Mouse (Mus musculus): ENCODE measurements at regions not wholly inside any gene's neighbourhood (a gene's known extent, or its start where the extent isn't known, plus 50 kb on each side); places are given as distances from the start of the nearest gene placed in this dataset.

- Histone ChIP-seq H3K9ac (no peak overlapping the region), H3K27ac (no peak overlapping the region)
Measured at GRCm38 (mm10) chr3:70312034-70312433, 304.6 kb downstream of the Otol1 start.

GRCm38 (mm10) chr3:70313119-70313868, 305.9 kb downstream of the Otol1 start:
- no peak for ATAC-seq (ENCODE audit: low FRiP score, low read depth)
- no peaks in the 10 kb centered on the region for H3K9me3 ChIP-seq
- no peak overlapping the region for H3K9ac ChIP-seq
- no peaks in the 10 kb centered on the region for H3K36me3 ChIP-seq
- H3K4me2 ChIP-seq (replicated peaks) = no peak overlapping the region
- no peak overlapping the region for H3K27ac ChIP-seq
- H3K4me3 ChIP-seq = no peak overlapping the region
- peaks cover 9% of the 10 kb centered on the region; the same call in 1 of the 2 replicates for H3K4me1 ChIP-seq
- WGBS = 38% methylated on average over 7 of the region's 7 CpGs
- H3K27me3 ChIP-seq = peaks cover 4% of the 10 kb centered on the region; the same call in 1 of the 2 replicates

More at GRCm38 (mm10) chr3:70312034-70312433, 304.6 kb downstream of the Otol1 start:
- ATAC-seq (ENCODE audit: low FRiP score, low read depth) = no peak
- no peak overlapping the region for H3K4me2 ChIP-seq (replicated peaks)
- no peaks in the 10 kb centered on the region for H3K36me3 ChIP-seq
- no peak overlapping the region for H3K4me3 ChIP-seq
- WGBS = 56% methylated on average over 3 of the region's 3 CpGs
- peaks cover 4% of the 10 kb centered on the region; the same call in 1 of the 2 replicates for H3K27me3 ChIP-seq
- H3K4me1 ChIP-seq = peaks cover 9% of the 10 kb centered on the region; the same call in 1 of the 2 replicates
- H3K9me3 ChIP-seq = no peaks in the 10 kb centered on the region

GRCm38 (mm10) chr3:70314239-70314638, 306.8 kb downstream of the Otol1 start:
- Histone ChIP-seq H3K4me1 (peaks cover 9% of the 10 kb centered on the region; the same call in 1 of the 2 replicates), H3K9ac (no peak overlapping the region), H3K4me2 (replicated peaks) (no peak overlapping the region), H3K36me3 (no peaks in the 10 kb centered on the region), H3K27me3 (peaks cover 3% of the 10 kb centered on the region; the same call in 1 of the 2 replicates), H3K4me3 (no peak overlapping the region), H3K27ac (no peak overlapping the region), H3K9me3 (no peaks in the 10 kb centered on the region)
- WGBS = 86% methylated on average over 4 of the region's 4 CpGs
- ATAC-seq (ENCODE audit: low FRiP score, low read depth) = no peak

GRCm38 (mm10) chr3:70318377-70318776, 311.0 kb downstream of the Otol1 start:
- Histone ChIP-seq H3K9ac (no peak overlapping the region), H3K36me3 (no peaks in the 10 kb centered on the region), H3K27ac (no peak overlapping the region), H3K4me1 (peaks cover 2% of the 10 kb centered on the region; the same call in 1 of the 2 replicates), H3K9me3 (no peaks in the 10 kb centered on the region), H3K27me3 (no peaks in the 10 kb centered on the region; the same call in 1 of the 2 replicates), H3K4me2 (replicated peaks) (no peak overlapping the region), H3K4me3 (no peak overlapping the region)
- 88% methylated on average over 2 of the region's 2 CpGs for WGBS
- ATAC-seq (ENCODE audit: low FRiP score, low read depth) = no peak

- WGBS = 85% methylated on average over 3 of the region's 3 CpGs
- H3K36me3 ChIP-seq = no peaks in the 10 kb centered on the region
- H3K9ac ChIP-seq = no peak overlapping the region
- H3K27ac ChIP-seq = no peak overlapping the region
- no peaks in the 10 kb centered on the region; the same call in 1 of the 2 replicates for H3K27me3 ChIP-seq
- H3K4me2 ChIP-seq (replicated peaks) = no peak overlapping the region
- no peaks in the 10 kb centered on the region for H3K9me3 ChIP-seq
- ATAC-seq (ENCODE audit: low FRiP score, low read depth) = no peak
- no peaks in the 10 kb centered on the region for H3K4me1 ChIP-seq
- H3K4me3 ChIP-seq = no peak overlapping the region
Measured at GRCm38 (mm10) chr3:70319139-70319538, 311.7 kb downstream of the Otol1 start.

GRCm38 (mm10) chr3:70321161-70321657, 313.8 kb downstream of the Otol1 start:
- H3K9ac ChIP-seq = no peak overlapping the region
- no peaks in the 10 kb centered on the region for H3K4me1 ChIP-seq
- no peak for ATAC-seq (ENCODE audit: low FRiP score, low read depth)
- no peak overlapping the region for H3K4me2 ChIP-seq (replicated peaks)
- no peak overlapping the region for H3K4me3 ChIP-seq
- no peak overlapping the region for H3K27ac ChIP-seq
- H3K27me3 ChIP-seq = no peaks in the 10 kb centered on the region
- no peaks in the 10 kb centered on the region for H3K36me3 ChIP-seq
- H3K9me3 ChIP-seq = no peaks in the 10 kb centered on the region

- Histone ChIP-seq H3K4me3 (no peak overlapping the region), H3K27ac (no peak overlapping the region), H3K9me3 (no peaks in the 10 kb centered on the region), H3K36me3 (no peaks in the 10 kb centered on the region), H3K9ac (no peak overlapping the region), H3K27me3 (no peaks in the 10 kb centered on the region), H3K4me1 (no peaks in the 10 kb centered on the region), H3K4me2 (replicated peaks) (no peak overlapping the region)
- WGBS = 87% methylated on average over 2 of the region's 2 CpGs
- no peak for ATAC-seq (ENCODE audit: low FRiP score, low read depth)
Measured at GRCm38 (mm10) chr3:70324692-70325091, 317.3 kb downstream of the Otol1 start.

All from limb, embryonic 13.5 days (tissue).